ENCODE assay signal across 8 mouse cellular contexts in genomic region chr14:105898266-105899111, GRCm38 (mm10). TPM values are rescaled to one million over a fixed set of nuclear protein-coding genes. Genes with fewer than 3 reads are reported as not detected.
A peak's percentile ranks its signal among the peaks of the same experiment; 100 is the strongest.
DNase-seq lines count a peak whose midpoint lies in the region; ATAC-seq and TF ChIP-seq lines count a peak whose summit lies in the region.

No protein-coding gene starts in this region.

- 0 out of 2 replicates have a peak, but pooled peaks have one; percentile 41 for TF ChIP-seq EP300 in heart, adult 2 months (IDR thresholded peaks at IDR 0.05; ENCODE audit: insufficient read depth, low read depth, low read length)

- WGBS in embryonic facial prominence, embryonic 11.5 days: under 1% methylated on average over 58 of the region's 58 CpGs
- under 1% methylated on average over 58 of the region's 58 CpGs for WGBS in heart, adult 2 months
- WGBS in kidney, adult 2 months: under 1% methylated on average over 58 of the region's 58 CpGs
- WGBS in limb, embryonic 10.5 days: under 1% methylated on average over 58 of the region's 58 CpGs
- WGBS in midbrain, embryonic 11.5 days: under 1% methylated on average over 58 of the region's 58 CpGs

- peak overlapping the region; percentile 77 for H3K9ac ChIP-seq in embryonic facial prominence, embryonic 11.5 days (replicated peaks; ENCODE audit: low read length)
- H3K9ac ChIP-seq in heart, adult 2 months (ENCODE audit: low read depth, low read length): peak overlapping the region; percentile 76
- peak overlapping the region; percentile 89 for H3K9ac ChIP-seq in midbrain, embryonic 11.5 days (ENCODE audit: low read length)

- peak; percentile 91 for DNase-seq in adrenal gland, postnatal 25 days
- peak; percentile 89 for DNase-seq in embryonic facial prominence, embryonic 11.5 days (ENCODE audit: low spot score)
- peak; percentile 92 to 97 for DNase-seq in heart, adult 2 months
- peak; percentile 93 for DNase-seq in kidney, adult 2 months
- DNase-seq in limb, embryonic 10.5 days (ENCODE audit: low spot score): peak; percentile 93
- peak; percentile 100 for DNase-seq in midbrain, embryonic 11.5 days (ENCODE audit: low spot score, missing footprints)
- DNase-seq in right cerebral cortex, postnatal 4 days: peak; percentile 90
- DNase-seq in urinary bladder, postnatal 4 days (ENCODE audit: low spot score in 2 of 2): peak; percentile 85 to 90

- H3K4me2 ChIP-seq in embryonic facial prominence, embryonic 11.5 days (ENCODE audit: low read depth, low read length): peak overlapping the region; percentile 84
- peak overlapping the region; percentile 90 for H3K4me2 ChIP-seq in midbrain, embryonic 11.5 days

- intact Hi-C loops in heart, adult 2 months (cut with DNase I): loop anchor here (2.0 to 5.0 kb wide), 7 partner anchors 314 to 726 kb away; partner anchors contain the start of gene Ndfip2

- peak overlapping the region; percentile 89 for H3K4me3 ChIP-seq in embryonic facial prominence, embryonic 11.5 days (ENCODE audit: low read depth, low read length)
- H3K4me3 ChIP-seq in heart, adult 2 months: peak overlapping the region; percentile 62
- peak overlapping the region; percentile 61 for H3K4me3 ChIP-seq in kidney, adult 2 months (ENCODE audit: insufficient read depth, low read depth, low read length)
- H3K4me3 ChIP-seq in limb, embryonic 10.5 days: peak overlapping the region; percentile 66
- H3K4me3 ChIP-seq in midbrain, embryonic 11.5 days (ENCODE audit: low read depth, low read length): peak overlapping the region; percentile 77

- H3K27ac ChIP-seq in embryonic facial prominence, embryonic 11.5 days (replicated peaks; ENCODE audit: low read depth, low read length): peak overlapping the region; percentile 54
- peak overlapping the region; percentile 97 for H3K27ac ChIP-seq in heart, adult 2 months
- peak overlapping the region; percentile 99 for H3K27ac ChIP-seq in kidney, adult 2 months (ENCODE audit: insufficient read depth, low read depth, low read length)
- H3K27ac ChIP-seq in limb, embryonic 10.5 days: peak overlapping the region; percentile 92
- peak overlapping the region; percentile 99 for H3K27ac ChIP-seq in midbrain, embryonic 11.5 days (ENCODE audit: low read depth, low read length)

- no peaks in the 10 kb centered on the region for H3K27me3 ChIP-seq in embryonic facial prominence, embryonic 11.5 days (ENCODE audit: control insufficient read depth, insufficient read depth, low read length)
- no peaks in the 10 kb centered on the region for H3K27me3 ChIP-seq in heart, adult 2 months (ENCODE audit: control insufficient read depth, insufficient read depth, low read length)
- H3K27me3 ChIP-seq in kidney, adult 2 months (replicated peaks; ENCODE audit: control insufficient read depth, insufficient read depth, low read length): no peaks in the 10 kb centered on the region
- no peaks in the 10 kb centered on the region for H3K27me3 ChIP-seq in limb, embryonic 10.5 days (ENCODE audit: low read depth, poor library complexity, severe bottlenecking)
- peaks cover under 1% of the 10 kb centered on the region; the same call in 1 of the 2 replicates for H3K27me3 ChIP-seq in midbrain, embryonic 11.5 days (ENCODE audit: control insufficient read depth, insufficient read depth, low read length)

- no peak; the same call in 1 of the 2 replicates for TF ChIP-seq CTCF in heart, adult 2 months (IDR thresholded peaks at IDR 0.05)
- peak; percentile 63 for TF ChIP-seq CTCF in kidney, adult 2 months (conservative IDR thresholded peaks at IDR 0.05; ENCODE audit: insufficient read depth, insufficient read length, low read depth, low read length)

- ATAC-seq in embryonic facial prominence, embryonic 11.5 days (replicated peaks; ENCODE audit: insufficient number of reproducible peaks, low FRiP score, low TSS enrichment, low read depth): peak; percentile 25
- ATAC-seq in midbrain, embryonic 11.5 days (ENCODE audit: low FRiP score): peak; percentile 40

- H3K36me3 ChIP-seq in embryonic facial prominence, embryonic 11.5 days (replicated peaks; ENCODE audit: control insufficient read depth, insufficient read depth, low read depth, low read length): no peaks in the 10 kb centered on the region
- H3K36me3 ChIP-seq in heart, adult 2 months (ENCODE audit: control insufficient read depth, insufficient read depth, low read length): no peaks in the 10 kb centered on the region
- H3K36me3 ChIP-seq in kidney, adult 2 months (ENCODE audit: control insufficient read depth, insufficient read depth, low read length): no peaks in the 10 kb centered on the region
- H3K36me3 ChIP-seq in limb, embryonic 10.5 days: peaks cover 1% of the 10 kb centered on the region
- no peaks in the 10 kb centered on the region for H3K36me3 ChIP-seq in midbrain, embryonic 11.5 days (ENCODE audit: control insufficient read depth, insufficient read depth, low read length)

- TF ChIP-seq POLR2A in heart, adult 2 months (IDR thresholded peaks at IDR 0.05; ENCODE audit: insufficient read depth, low read depth, low read length): peak; percentile 59
- peak; percentile 56 for TF ChIP-seq POLR2A in kidney, adult 2 months (IDR thresholded peaks at IDR 0.05; ENCODE audit: low read depth, low read length)

- no peaks in the 10 kb centered on the region for H3K4me1 ChIP-seq in embryonic facial prominence, embryonic 11.5 days (ENCODE audit: control insufficient read depth, insufficient read depth, low read length)
- no peaks in the 10 kb centered on the region for H3K4me1 ChIP-seq in heart, adult 2 months (ENCODE audit: control insufficient read depth, insufficient read depth, low read length)
- no peaks in the 10 kb centered on the region; the same call in 1 of the 2 replicates for H3K4me1 ChIP-seq in kidney, adult 2 months (ENCODE audit: control insufficient read depth, insufficient read depth, low read length)
- peaks cover 21% of the 10 kb centered on the region for H3K4me1 ChIP-seq in limb, embryonic 10.5 days
- peaks cover 10% of the 10 kb centered on the region; the same call in 1 of the 2 replicates for H3K4me1 ChIP-seq in midbrain, embryonic 11.5 days (ENCODE audit: control insufficient read depth, insufficient read depth, low read length)

- H3K9me3 ChIP-seq in embryonic facial prominence, embryonic 11.5 days (replicated peaks; ENCODE audit: control insufficient read depth, low read length): no peaks in the 10 kb centered on the region
- no peaks in the 10 kb centered on the region for H3K9me3 ChIP-seq in limb, embryonic 10.5 days (replicated peaks)
- H3K9me3 ChIP-seq in midbrain, embryonic 11.5 days (ENCODE audit: control insufficient read depth, low read length): no peaks in the 10 kb centered on the region

- no peaks in the 10 kb centered on the region for H3K79me2 ChIP-seq in heart, adult 2 months (replicated peaks; ENCODE audit: control insufficient read depth, insufficient read depth, low read length)

RNA-seq across cellular contexts. Expression of gene Spry2, which starts 1.9 kb away (rescaled TPM):
- 33.7 and 43.4 TPM in 2 replicates for total RNA-seq in adrenal gland, postnatal 25 days (2021)
- 39.9 and 50.9 TPM in 2 replicates for polyA plus RNA-seq in embryonic facial prominence, embryonic 11.5 days (2014; fragmentation: Nextera tagmentation; extraction: Ambion mirVana)
- total RNA-seq in heart, adult 2 months (2021): 10 to 100 TPM; 20.3 to 25.9 TPM
- 14.8 and 21.2 TPM in 2 replicates for polyA plus RNA-seq in heart, adult 2 months (2012; rRNA removed)
- 14.3 and 14.4 TPM in 2 replicates for polyA plus RNA-seq in kidney, adult 2 months (2012; rRNA removed)
- polyA plus RNA-seq in limb, embryonic 10.5 days (2016; fragmentation: Nextera tagmentation; extraction: Ambion mirVana): 36.2 and 43.4 TPM in 2 replicates
- polyA plus RNA-seq in midbrain, embryonic 11.5 days (2014; fragmentation: Nextera tagmentation; extraction: Ambion mirVana): 27.0 and 28.0 TPM in 2 replicates

Comparison
In these comparisons a context has a peak if more than half of its experiments do, and no peak if none do; other contexts are left out.
1. Peak in every context shown above with its lines: DNase-seq, ATAC-seq, H3K4me3 ChIP-seq and H3K27ac ChIP-seq.